9 mouse cellular contexts compared by ENCODE assay signal in genomic region chr5:134121138-134121892, GRCm38 (mm10). TPM values are rescaled to one million over a fixed set of nuclear protein-coding genes. Genes with fewer than 3 reads are reported as not detected.
DNase-seq lines count a peak whose midpoint lies in the region; ATAC-seq and TF ChIP-seq lines count a peak whose summit lies in the region.
"Had no signal": no experiment of that assay in that cellular context is flagged by ENCODE, and none has a peak within 500 bp of the region (broad histone marks: within the 10 kb centered on the region; RNA-seq: fewer than 3 reads in every experiment).

No protein-coding gene starts in this region.

- no peak overlapping the region for H3K4me3 ChIP-seq in gastrocnemius, adult 2 months
- H3K4me3 ChIP-seq in heart, embryonic 11.5 days (ENCODE audit: low read depth, low read length) = no peak overlapping the region
- H3K4me3 ChIP-seq: embryonic facial prominence, embryonic 15.5 days had no signal

- peak overlapping the region; percentile 9; the same call in 1 of the 2 replicates for H3K4me2 ChIP-seq in heart, embryonic 11.5 days
- H3K4me2 ChIP-seq: embryonic facial prominence, embryonic 15.5 days had no signal

- no peak for TF ChIP-seq CTCF in gastrocnemius, adult 2 months (IDR thresholded peaks at IDR 0.05)

- peak; percentile 59 for DNase-seq in gastrocnemius, adult 2 months
- no peak for DNase-seq in gastrocnemius, postnatal 4 days (ENCODE audit: low spot score in 2 of 2)
- DNase-seq in ZHBTc4 (ENCODE audit: low read depth, low spot score) = peak; percentile 90
- peak; percentile 32 for DNase-seq in lung, postnatal 14 days
- DNase-seq in layer of hippocampus, adult 9-11 months = no peak
- DNase-seq in frontal cortex, postnatal 25 days (ENCODE audit: low spot score in 2 of 2) = no peak
- no peak for DNase-seq in spleen, postnatal 4 days (ENCODE audit: low spot score in 2 of 2)

- no peaks in the 10 kb centered on the region for H3K27me3 ChIP-seq in heart, embryonic 11.5 days (ENCODE audit: control insufficient read depth, insufficient read depth, low read length)
- H3K27me3 ChIP-seq: embryonic facial prominence, embryonic 15.5 days had no signal

- no peak overlapping the region for H3K9ac ChIP-seq in heart, embryonic 11.5 days (ENCODE audit: low read depth, low read length)
- H3K9ac ChIP-seq: embryonic facial prominence, embryonic 15.5 days had no signal

- H3K4me1 ChIP-seq in heart, embryonic 11.5 days (ENCODE audit: control insufficient read depth, insufficient read depth, low read length) = peaks cover 17% of the 10 kb centered on the region
- H3K4me1 ChIP-seq: embryonic facial prominence, embryonic 15.5 days had no signal

- no peaks in the 10 kb centered on the region for H3K9me3 ChIP-seq in heart, embryonic 11.5 days (replicated peaks; ENCODE audit: control insufficient read depth, low read length)
- H3K9me3 ChIP-seq: embryonic facial prominence, embryonic 15.5 days had no signal

- no peaks in the 10 kb centered on the region for H3K36me3 ChIP-seq in heart, embryonic 11.5 days (ENCODE audit: control insufficient read depth, insufficient read depth, low read length)

- ATAC-seq in heart, embryonic 11.5 days (replicated peaks; ENCODE audit: insufficient number of reproducible peaks, low FRiP score, low TSS enrichment) = peak; percentile 29

- H3K27ac ChIP-seq in gastrocnemius, adult 2 months = peak overlapping the region; percentile 94
- H3K27ac ChIP-seq in heart, embryonic 11.5 days (ENCODE audit: low read depth, low read length) = peak overlapping the region; percentile 73
- H3K27ac ChIP-seq: embryonic facial prominence, embryonic 15.5 days had no signal

- intact Hi-C loops in gastrocnemius, adult 2 months (cut with DNase I) = no loop called here

- 51% methylated on average over 8 of the region's 9 CpGs for WGBS in heart, embryonic 11.5 days (ENCODE audit: insufficient replicate concordance)

RNA-seq across cellular contexts. Expression of gene Castor2, which starts 21.8 kb away (rescaled TPM):
- total RNA-seq in gastrocnemius, adult 2 months (2021) = 10 to 100 TPM; 34.8 to 47.1 TPM
- total RNA-seq in gastrocnemius, postnatal 4 days (2021) = 100 to 1,000 TPM in 1 of 2 experiments, 10 to 100 TPM in 1; 92.5 to 118 TPM
- polyA plus RNA-seq in heart, embryonic 11.5 days (2014; fragmentation: Nextera tagmentation; extraction: Ambion mirVana) = 5.7 and 8.0 TPM in 2 replicates

RNA-seq across cellular contexts. Expression of gene Rcc1l, which starts 55.3 kb away (rescaled TPM):
- total RNA-seq in gastrocnemius, adult 2 months (2021) = 10 to 100 TPM; 24.1 to 25.1 TPM
- total RNA-seq in gastrocnemius, postnatal 4 days (2021) = 10 to 100 TPM; 18.7 to 23.8 TPM
- 21.0 and 21.8 TPM in 2 replicates for polyA plus RNA-seq in heart, embryonic 11.5 days (2014; fragmentation: Nextera tagmentation; extraction: Ambion mirVana)

Comparison
In these comparisons a context has a peak if more than half of its experiments do, and no peak if none do; other contexts are left out.
1. DNase-seq: peak in gastrocnemius, adult 2 months (single experiment), ZHBTc4 (single experiment) and lung, postnatal 14 days (single experiment); none in gastrocnemius, postnatal 4 days (0 of 2), layer of hippocampus, adult 9-11 months (single experiment), frontal cortex, postnatal 25 days (0 of 2) and spleen, postnatal 4 days (0 of 2).